Mouse (Mus musculus): ENCODE data around the gene Pprc1.

Pprc1 gene

DNA sequence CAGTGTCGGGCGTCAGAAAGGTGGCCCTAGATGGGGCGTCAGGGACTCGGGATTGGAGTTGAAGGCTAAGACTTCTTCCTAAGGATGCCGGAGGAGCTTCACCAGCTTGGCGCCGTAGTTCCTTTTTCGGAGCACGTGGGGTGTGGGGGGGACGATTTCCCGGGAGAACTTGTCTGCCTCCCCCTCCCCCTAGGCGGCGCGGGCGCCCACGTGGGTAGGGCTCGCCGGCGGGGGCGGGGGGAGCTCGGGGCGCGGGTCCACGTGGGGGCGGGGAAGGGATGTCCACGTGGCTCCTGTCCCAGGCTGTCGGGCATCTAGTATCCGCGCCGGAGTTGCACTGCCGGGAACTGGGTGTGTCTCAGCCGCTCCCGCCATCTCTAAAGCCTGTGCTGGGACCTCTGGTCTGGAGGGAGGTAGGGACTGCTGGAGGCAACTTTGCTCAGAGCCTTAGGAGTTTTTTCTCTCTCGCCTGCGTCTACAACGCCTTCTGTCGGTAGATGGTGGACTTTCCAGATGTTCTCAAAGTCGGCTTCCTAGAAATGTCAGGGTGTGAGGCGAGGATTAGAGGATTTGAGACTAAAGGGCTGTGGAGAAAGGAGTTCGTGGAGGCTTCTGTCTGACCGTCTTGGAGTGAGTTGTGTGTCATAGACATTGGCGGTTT is 12.4 kb downstream of the Pprc1 start:
- DNase-seq: peak; percentile 85

DNA sequence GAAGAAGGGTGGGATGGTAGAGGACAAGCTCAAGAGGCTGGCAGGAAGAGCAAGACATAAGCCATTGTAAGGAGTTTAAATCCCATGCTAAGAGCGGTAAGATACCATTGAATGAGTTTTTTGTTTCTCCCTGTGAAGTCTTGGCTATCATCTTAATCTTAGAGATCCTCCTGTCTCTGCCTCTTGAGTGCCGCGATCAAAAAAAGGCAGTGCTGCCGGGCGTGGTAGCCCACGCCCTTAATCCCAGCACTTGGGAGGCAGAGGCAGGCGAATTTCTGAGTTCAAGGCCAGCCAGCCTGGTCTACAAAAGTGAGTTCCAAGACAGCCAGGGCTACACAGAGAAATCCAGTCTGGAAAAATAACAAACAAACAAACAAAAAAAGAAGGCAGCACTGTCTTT is 13.8 kb downstream of the Pprc1 start:
- no peak for DNase-seq

DNA sequence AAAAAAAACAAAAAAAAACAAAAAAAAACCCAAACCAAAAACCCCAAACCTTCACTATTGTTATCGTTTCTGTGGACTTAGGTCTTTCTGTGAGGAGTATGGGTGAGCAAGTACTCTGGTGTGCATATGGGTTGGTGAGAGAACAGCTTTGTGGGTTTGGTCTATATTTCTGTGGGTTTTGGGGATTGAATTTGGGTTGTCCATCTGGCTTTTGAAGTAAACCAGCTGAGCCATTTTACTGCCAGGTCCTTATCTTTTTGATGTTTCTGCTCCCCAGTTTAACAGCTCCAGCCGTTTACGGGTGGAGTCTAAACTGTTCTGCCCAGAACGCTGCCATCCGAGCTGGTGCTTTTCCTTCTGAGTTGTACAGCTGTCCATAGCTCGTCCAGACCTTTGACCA is 16.2 kb downstream of the Pprc1 start:
- no peak for DNase-seq

DNA sequence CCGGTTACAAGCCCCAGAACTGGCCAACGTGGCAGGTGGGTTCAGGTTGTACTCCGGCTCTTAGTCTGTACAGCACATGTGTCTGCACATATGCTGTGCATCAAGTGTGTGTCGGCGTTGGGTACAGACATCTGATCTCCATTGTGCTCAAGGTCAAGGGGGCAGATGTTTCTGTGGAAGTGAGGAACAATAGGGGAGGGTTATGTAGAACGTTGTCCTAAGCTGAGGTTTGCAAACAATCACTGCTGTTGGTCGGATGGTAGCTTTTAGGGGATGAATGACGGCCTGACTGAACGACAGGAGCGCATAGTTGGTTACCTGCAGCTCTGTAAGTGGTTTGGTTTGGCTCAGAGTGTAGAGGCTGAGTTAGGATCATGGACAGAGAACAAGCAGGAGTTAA is 23.4 kb downstream of the Pprc1 start:
- DNase-seq: no peak

DNA sequence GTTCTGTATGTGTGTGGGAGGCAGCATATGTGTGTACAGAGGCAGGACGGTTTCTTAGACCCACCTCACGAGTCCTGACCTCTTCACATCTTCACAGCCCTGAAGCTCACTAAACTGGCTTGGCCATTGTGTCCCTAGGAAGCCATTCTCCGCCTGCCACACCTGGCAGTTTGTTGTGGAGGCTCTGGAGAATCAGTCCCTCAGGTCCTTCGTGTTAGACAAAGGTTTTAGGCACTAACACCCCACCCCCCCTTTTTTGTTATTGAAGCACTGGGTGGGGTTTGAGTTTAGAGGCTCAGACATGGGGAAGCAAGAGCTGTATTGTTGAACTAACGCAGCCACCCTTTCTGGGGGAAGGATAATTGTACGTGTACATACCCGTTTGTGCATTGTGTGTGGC is 28.6 kb downstream of the Pprc1 start:
- no peak for DNase-seq

DNA sequence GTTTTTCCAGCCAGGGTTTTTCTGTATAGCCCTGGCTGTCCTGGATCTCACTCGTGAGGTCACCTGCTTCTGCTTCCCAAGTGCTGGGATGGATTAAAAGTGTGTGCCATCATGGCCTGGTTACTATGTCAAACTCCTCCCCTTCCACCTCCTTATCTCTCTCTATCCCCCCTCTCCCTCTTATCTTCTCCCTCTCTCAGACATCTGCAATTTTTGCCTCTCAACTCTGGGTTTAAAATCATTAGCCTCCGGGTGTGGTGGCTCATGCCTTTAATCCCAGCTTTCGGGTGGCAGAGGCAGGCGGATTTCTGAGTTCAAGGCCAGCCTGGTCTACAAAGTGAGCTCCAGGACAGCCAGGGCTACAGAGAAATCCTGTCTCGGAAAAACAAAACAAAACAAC is 29.6 kb downstream of the Pprc1 start:
- no peak for DNase-seq

DNA sequence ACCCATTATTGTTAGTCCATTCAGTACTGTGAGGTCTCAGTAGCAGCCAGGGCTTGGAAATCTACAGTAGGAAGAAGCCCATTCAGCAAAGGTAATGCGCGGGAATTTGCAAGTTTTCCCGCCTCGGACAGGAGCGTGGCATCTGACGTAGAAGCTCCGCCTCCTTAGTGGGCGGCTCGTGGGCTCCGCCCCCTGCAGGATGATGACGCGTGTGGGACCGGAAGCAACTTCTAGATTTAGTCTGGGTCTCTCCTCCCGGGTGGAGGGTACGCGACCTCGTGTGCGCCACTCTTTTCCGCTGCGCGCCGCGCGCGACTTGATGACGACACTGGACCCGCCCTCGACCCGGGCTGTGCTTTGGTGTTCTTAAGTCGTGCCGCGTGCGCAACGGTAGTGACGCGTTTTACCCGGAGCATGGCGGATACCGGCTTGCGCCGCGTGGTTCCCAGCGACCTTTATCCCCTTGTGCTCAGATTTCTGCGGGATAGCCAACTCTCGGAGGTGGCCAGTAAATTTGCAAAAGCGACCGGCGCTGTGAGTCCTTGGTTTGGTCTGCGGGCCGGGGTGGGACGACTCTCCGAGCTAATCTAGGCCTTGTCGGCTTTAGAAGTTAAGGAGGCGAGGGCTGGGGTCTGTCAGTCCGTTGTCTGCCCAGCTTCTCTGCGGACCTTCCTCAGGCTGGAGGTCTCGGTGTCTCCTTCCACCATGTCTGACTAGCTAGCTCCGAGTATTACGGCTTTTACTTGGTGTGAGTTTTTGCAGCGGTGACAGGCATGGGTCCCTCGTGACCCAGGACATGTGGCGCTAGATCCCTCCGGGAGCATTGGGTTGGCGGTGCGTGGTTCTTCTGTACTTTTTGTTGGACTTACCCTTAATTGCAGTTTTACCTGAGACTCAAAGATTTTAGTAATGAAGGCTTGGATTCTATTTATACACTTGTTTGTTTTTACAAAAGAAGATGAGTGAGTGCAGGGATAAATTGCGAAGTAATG is 31.2 kb downstream of the Pprc1 start, which contains the start of gene Nolc1:
Gene Nolc1 (plus strand): TSS at position 248 of the 992 bp plus-strand sequence.
- peak; percentile 100 for DNase-seq

DNA sequence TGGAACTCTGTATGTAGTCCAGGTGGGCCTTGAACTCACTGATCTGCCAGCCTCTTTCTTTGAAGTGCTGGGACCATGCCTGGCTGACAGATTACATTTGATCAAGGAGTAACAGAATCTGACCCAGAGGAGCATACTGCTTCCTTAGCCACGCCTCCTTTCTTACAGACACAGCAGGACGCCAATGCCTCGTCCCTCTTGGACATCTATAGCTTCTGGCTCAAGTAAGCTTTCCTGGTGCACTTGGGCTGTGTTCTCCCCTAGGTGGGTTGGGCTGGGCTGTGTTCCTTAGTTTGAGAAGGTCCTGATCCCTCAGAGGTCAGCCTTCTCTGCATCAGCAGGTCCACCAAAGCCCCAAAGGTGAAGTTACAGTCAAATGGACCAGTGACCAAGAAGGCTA is 33.8 kb downstream of the Pprc1 start:
- DNase-seq: no peak

DNA sequence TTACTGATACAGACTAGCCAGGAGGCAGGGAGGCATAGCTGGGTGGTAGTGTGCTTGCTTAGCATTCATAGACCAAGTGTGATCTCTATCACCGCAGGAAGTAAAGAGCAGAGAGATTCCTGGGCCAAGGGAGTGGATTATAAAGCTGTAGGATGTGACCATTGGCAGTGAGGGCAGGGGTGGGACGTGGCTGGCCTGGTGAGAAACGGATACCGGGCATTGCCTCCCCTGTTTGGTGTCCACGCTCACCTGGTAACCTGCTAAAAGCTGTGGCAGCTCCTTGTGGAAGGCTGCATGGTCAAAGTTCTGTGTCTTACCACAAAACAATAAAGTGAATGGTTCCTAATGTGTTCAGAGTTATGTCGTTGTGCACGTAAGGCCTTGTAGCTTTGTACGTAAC is 40.5 kb downstream of the Pprc1 start:
- no peak for DNase-seq

DNA sequence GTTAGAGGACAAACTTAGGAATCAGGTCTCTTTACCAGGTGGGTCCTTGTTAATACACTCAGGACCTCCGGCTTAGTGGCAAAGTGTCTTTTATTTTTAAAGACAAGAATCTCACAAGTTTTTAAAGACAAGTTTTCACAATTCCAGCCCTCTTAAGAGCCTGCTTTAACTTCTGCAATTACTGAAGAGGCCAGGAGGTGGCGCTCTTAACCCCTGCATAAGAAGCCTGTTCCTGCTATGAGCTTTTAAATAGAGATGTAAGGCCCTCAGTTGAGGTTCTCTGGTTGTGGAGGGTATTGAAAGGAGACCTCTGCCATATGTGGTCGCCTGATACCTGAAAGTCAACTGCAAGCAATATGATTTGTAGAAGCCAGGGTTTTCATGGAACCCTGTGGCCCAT is 41.7 kb downstream of the Pprc1 start:
- peak; percentile 62 for DNase-seq

DNA sequence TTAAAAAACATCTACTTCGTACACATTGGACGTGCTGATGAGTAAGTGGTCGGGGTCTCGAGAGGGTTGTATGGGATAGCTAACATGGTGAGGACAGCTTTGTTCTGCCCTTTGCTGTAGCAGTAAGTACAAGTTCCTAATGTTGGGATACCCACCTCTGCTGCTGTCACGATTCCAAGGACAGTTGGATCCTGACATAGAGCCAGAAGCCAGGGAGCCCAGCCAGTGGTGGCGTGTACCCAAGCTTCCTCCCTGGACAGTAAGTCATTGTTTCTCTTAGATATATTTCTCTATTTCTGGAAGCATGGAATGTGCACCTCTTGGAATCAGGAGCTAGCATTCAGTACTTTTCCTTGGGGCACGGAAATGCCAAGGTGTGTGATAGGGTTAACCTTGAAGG is 43.2 kb downstream of the Pprc1 start:
- no peak for DNase-seq

DNA sequence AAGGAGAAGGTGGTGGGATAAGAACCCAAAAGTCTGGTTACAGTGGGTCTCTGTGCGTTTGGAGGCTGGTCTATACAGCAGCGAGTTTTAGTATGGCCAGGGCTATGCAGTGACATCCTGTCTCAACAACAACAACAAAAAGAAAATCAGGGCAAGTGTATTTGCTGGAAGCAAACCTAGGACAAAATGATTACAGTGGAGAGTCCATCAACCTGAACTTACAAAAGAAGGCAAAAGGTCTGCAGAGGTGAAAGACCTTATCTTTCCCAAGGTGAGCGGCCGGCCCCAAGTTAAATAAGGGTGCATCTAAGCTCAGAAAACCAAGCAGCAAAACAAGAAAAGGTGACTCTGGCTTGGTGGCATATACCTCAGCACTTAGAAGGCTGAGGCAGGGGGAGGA is 47.0 kb downstream of the Pprc1 start:
- DNase-seq: no peak

DNA sequence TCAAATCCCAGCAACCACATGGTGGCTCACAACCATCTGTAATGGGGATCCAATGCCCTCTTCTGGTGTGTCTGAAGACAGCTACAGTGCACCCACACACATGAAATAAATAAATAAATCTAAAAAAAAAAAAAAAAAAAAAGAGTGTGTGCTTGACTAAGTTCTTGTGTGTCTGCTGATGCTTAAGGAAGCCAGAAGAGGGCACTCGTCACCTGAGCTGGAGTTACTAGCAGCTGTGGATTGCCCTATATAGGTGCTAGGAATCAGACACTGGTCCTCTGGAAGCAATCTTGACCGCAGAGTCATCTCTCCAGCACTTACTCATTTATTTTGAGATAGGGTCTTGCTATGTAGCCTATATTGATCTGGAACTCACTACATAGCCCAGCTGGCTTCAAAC is 49.5 kb downstream of the Pprc1 start:
- no peak for DNase-seq

DNA sequence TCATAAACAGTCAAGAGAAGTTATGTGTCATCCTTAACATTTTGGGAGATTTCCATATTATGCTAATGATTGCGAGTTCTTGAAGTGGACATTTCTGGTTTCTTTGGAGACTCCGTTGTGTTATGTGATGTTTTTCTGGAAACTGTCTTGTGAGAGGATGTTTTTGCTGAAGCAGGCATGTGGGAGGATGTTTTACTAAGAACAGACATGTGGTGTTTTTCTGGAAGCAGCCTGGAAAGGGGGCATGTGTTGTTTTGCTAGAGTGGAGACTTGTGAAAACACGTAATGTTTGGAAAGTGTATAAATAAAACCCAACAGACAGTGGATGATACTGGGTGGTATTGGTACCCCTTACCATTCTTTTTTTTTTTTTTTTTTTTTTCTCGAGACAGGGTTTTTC is 50.6 kb downstream of the Pprc1 start:
- DNase-seq: no peak

DNA sequence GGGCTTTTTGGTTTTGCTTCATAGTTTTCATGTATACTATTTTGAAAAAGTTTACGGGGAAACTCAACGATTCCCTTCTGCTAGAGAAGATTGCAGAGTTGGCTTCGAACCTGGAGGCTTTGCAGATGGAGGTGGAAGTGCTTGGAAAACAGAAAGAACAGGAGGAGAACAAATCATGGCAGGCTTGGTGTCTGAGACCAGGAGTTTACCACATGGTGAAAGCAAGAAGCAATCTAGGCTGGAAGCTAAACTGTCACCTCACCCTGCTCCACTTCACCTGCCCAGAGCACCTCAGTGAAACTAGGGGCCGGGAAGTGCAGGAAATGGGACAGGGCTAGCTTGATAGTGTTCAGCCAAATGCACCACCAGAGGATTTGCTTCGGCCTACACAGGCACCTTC is 51.7 kb downstream of the Pprc1 start:
- no peak for DNase-seq

DNA sequence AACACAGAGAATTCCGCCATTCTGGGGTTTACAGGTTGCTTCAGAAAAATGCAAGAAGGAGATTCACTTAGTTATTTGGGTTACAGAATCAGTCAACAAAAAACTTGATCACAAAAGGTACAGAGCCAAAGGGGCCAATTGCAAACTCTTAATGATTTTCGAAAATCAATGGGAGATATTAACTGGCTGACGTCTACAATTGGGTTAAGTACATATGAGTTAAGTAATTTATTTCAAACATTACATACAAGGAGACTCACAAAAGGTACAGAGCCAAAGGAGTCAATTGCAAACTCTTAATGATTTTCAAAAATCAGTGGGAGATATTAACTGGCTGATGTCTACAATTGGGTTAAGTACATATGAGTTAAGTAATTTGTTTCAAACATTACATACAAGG is 54.9 kb downstream of the Pprc1 start:
- no peak for DNase-seq

DNA sequence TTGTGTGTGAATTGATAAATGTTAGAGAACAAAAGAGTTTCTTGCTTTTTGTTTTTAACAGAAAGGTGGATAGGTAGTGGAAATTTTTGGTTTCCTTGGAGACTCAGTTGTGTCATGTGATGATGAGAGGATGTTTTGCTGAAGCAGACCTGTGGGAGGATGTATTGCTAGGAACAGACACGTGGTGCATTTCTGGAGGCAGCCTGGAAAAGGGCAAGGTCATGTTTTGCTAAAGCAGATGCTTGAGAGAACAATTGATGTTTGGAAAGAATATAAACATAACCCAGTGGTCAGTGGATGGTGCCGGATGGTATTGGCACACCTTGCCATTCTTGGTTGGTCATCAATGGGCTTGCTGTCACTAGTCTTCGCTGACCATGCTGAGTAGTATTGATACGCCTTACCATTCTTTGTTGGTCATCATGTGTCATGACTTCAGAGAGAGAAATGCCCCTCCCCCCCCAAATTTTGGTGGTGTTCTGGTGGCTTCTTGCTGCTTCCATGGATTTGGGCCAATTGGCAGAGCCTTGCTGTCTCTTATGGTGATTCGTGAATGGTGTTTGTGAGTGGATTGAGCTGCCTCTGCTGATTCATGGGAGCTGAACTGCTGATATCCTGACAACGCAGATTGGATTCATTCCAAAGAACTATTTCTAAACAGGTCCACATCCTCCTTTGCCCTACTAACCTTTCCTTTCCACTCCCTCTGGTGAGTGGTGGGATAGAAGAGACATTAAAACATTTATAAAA is 58.9 kb downstream of the Pprc1 start:
- no peak for DNase-seq

DNA sequence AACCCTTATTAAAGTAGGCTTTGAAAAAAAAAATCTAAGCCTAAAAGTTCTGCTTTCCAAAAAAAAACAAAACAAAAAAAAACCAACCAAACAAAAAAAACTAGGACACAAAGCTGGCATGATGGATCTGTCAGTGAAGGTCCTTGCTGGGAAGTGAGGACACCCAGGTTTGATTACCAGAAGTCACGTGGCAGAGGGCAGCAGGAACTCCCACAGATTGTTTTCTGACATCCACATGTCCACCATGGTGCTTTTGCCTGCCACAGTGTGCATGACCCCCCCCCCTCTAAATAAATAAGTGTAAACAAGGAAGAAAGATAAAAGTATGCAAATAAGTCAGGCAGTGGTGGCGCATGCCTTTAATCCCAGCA is 59.5 kb downstream of the Pprc1 start:
- DNase-seq: no peak

DNA sequence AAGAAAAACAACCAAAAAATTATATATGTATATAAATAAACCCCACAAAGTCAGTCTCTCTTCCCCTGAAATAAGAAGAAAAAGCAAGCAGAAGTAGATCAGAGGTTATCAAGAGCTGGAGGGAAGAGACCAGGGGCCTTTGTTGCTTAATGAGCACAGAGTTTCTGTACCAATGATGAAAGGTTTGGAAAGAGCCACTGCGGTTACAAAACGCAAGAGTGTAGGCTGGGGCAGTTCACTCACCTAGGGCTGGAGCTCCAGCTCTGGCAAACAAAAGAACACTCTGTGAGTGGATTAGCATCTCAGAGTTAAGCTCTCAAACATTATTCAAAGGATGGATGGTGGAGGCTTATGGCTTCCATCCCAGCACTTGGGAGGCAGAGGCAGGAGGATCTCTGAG is 65.5 kb downstream of the Pprc1 start:
- no peak for DNase-seq

DNA sequence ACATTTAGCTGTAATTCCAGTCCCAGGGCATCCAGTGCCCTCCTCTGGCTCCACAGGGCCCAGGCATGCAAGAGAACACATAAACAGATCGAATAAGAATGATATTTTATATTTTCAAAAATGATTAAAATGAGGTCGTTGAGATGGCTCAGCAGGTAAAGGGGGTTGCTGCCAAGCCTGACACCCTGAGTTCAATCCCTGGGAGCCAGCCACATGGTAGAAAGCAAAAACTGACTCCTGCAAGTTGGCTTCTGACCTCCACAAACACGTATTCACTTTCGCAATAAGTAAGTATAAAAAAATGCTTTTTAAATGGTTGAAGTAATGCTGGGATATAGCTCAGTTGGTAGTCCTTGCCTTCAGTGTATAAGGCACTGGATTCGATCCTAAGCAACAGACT is 66.1 kb downstream of the Pprc1 start:
- no peak for DNase-seq

DNA sequence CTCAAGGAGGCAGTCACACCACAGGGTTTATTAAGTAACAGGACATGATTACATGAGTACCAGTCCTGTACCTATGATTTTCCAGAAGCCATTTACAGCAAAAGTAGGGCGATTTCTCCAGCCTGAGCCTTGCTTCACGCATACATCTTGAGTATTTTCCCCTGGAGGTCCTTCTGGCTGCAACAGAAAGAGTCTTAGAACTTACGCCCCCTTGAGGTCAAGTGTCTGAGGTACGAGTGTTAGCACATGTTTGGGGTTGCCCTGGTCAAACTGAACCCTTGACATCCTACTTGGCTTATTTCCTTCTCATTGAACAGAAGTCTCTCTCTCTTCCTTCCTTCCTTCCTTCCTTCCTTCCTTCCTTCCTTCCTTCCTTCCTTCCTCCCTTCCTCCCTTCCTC is 69.9 kb downstream of the Pprc1 start:
- no peak for DNase-seq

DNA sequence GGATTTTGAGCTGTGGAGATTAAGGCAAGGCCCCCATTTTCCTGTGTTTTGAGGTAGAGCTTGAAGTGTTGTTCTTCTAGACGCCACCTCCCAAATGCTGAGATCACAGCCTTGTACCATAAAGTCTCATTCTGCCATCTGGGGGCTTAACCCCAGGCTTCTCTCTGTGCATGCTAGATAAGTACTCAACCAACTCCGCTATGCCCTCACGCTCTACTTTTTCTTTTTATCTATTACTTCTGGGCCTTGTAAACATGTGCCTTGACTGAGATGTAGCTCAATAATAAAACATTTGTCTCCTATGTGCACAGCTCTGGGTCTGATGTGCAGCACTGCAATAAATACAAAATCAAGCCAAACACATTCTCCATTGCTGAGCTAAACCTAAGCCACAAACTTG is 74.8 kb downstream of the Pprc1 start:
- DNase-seq: no peak

DNA sequence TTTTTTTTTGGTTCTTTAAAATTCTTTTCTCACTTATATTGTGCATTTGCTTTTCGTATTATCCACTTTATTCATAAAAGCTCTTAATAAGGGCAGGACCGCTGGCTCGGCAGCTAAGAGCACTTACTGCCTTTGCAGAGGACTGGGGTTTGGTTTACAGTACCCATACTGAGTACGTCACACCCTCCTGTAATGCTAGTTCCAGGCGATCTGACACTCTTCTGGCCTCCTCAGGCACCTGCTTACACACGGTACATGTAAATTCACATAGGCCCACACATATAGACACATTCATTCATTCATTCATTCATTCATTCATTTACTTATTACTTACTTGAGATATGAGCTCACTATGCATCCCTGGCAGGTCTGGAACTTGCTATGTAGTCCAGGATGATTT is 76.2 kb downstream of the Pprc1 start:
- no peak for DNase-seq

All from kidney, adult 9 months (tissue).